Mouse (Mus musculus) ES-Bruce4 (cell line): Measurements from ENCODE around the gene Rgs16. TPM values are rescaled to one million over a fixed set of nuclear protein-coding genes. Genes with fewer than 3 reads are reported as not detected.

Source experiments
- H3K27ac ChIP-seq: 2 replicates; pipeline ENCODE4 v1.5.1; 2012; ENCODE audit warnings: low read length, inconsistent platforms; ENCODE audit not compliant: insufficient read depth
- H3K27me3 ChIP-seq: 2 replicates; pipeline ENCODE4 v1.6.1; 2012; ENCODE audit warnings: mild to moderate bottlenecking, low read length, inconsistent platforms; ENCODE audit not compliant: control insufficient read depth, poor library complexity, insufficient read depth, severe bottlenecking
- H3K36me3 ChIP-seq: 2 replicates; pipeline ENCODE4 v1.6.1; 2012; ENCODE audit warnings: inconsistent platforms, mild to moderate bottlenecking, low read length, moderate library complexity; ENCODE audit not compliant: control insufficient read depth, poor library complexity, insufficient read depth, severe bottlenecking
- H3K4me1 ChIP-seq: one replicate; pipeline ENCODE4 v1.8.1; 2011; ENCODE audit warnings: low read length; ENCODE audit not compliant: control insufficient read depth, insufficient read depth
- H3K4me3 ChIP-seq: 2 replicates; pipeline ENCODE4 v1.5.1; 2011; ENCODE audit warnings: low read depth, mild to moderate bottlenecking, low read length
- H3K9ac ChIP-seq: 2 replicates; pipeline ENCODE4 v1.6.1; 2012; ENCODE audit warnings: low read depth, mild to moderate bottlenecking, inconsistent platforms; ENCODE audit not compliant: poor library complexity, severe bottlenecking
- H3K9me3 ChIP-seq: replicated peaks from 2 replicates; pipeline ENCODE4 v1.6.1; 2012; ENCODE audit warnings: mild to moderate bottlenecking, low read length, inconsistent platforms; ENCODE audit not compliant: control insufficient read depth, poor library complexity, insufficient read depth, severe bottlenecking
- CTCF ChIP-seq: IDR thresholded peaks from one replicate; pipeline ENCODE4 v1.8.1; 2011; ENCODE audit warnings: low read depth, low read length
- EP300 ChIP-seq: IDR thresholded peaks from 2 replicates; pipeline ENCODE4 v1.6.1; 2011; ENCODE audit warnings: low read depth, low read length; ENCODE audit not compliant: insufficient read depth
- POLR2A ChIP-seq: IDR thresholded peaks from one replicate; pipeline ENCODE4 v1.8.1; 2011; ENCODE audit warnings: low read length; ENCODE audit not compliant: insufficient read depth
- polyA plus RNA-seq: library from polyadenylated mRNA; stranded (reverse); fragments of >200 nt; gene quantifications from 2 replicates; pipeline ENCODE4 v1.2.4, GENCODE M21; 2011; ENCODE audit warnings: low read depth; ENCODE audit not compliant: missing spikeins, insufficient read depth, insufficient read length

Rgs16 gene
- polyA plus RNA-seq, 1 experiment, result 5.7 TPM

GRCm38 (mm10) chr1:153697581-153698251, 42.4 kb upstream of the Rgs16 start:
- Histone ChIP-seq H3K4me1 (no peaks in the 10 kb centered on the region), H3K27me3 (no peaks in the 10 kb centered on the region), H3K9ac (no peak overlapping the region), H3K36me3 (no peaks in the 10 kb centered on the region), H3K27ac (no peak overlapping the region), H3K4me3 (no peak overlapping the region), H3K9me3 (no peaks in the 10 kb centered on the region)
- TF ChIP-seq EP300 (no peak), CTCF (no peak), POLR2A (no peak)

GRCm38 (mm10) chr1:153698311-153699084, 41.7 kb upstream of the Rgs16 start:
- Histone ChIP-seq H3K27me3 (no peaks in the 10 kb centered on the region), H3K4me3 (no peak overlapping the region), H3K4me1 (no peaks in the 10 kb centered on the region), H3K27ac (no peak overlapping the region), H3K9ac (no peak overlapping the region), H3K9me3 (no peaks in the 10 kb centered on the region), H3K36me3 (no peaks in the 10 kb centered on the region)
- TF ChIP-seq EP300, result no peak
- TF ChIP-seq CTCF, result no peak
- no peak for TF ChIP-seq POLR2A

DNA sequence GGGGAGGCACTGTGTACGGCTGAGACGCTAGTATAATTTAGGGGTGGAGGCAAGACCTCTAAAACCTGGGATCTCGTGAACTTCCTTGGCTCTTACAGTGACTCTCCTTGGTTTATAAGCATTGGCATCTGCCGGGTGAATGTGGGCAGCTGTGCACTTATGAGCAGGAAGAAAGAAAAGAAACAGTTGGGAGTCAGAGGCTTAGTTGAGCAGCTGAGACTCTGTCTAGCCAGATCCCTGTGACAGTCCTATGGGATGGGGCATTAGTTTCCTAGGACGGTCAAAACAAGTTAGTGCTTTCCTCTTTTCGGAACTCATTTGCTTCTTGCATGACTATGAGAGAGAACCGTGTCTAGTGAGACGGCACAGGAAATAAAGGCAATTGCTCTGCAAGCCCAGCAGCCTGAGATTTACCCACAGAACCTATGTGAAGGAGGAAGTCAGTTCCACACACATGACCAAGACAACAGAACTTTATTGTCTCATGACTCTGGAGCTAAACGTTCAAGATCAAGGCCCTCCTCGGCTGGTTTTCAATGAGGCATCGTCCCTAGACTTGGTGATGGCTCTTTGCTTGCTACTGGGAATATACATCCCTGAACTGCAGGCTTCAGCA, 39.6 kb upstream of the Rgs16 start:
- Histone ChIP-seq H3K27ac (no peak overlapping the region), H3K27me3 (no peaks in the 10 kb centered on the region), H3K9me3 (no peaks in the 10 kb centered on the region), H3K36me3 (no peaks in the 10 kb centered on the region), H3K9ac (no peak overlapping the region), H3K4me3 (no peak overlapping the region), H3K4me1 (peaks cover 2% of the 10 kb centered on the region)
- TF ChIP-seq POLR2A, result no peak
- TF ChIP-seq EP300, result no peak

- Histone ChIP-seq H3K4me3 (no peak overlapping the region), H3K36me3 (no peaks in the 10 kb centered on the region), H3K9ac (no peak overlapping the region), H3K27ac (no peak overlapping the region), H3K4me1 (peaks cover 2% of the 10 kb centered on the region), H3K27me3 (no peaks in the 10 kb centered on the region), H3K9me3 (no peaks in the 10 kb centered on the region)
- TF ChIP-seq POLR2A, result no peak
- no peak for TF ChIP-seq EP300
- TF ChIP-seq CTCF, result no peak
Observed at GRCm38 (mm10) chr1:153701461-153701860, 38.7 kb upstream of the Rgs16 start.

DNA sequence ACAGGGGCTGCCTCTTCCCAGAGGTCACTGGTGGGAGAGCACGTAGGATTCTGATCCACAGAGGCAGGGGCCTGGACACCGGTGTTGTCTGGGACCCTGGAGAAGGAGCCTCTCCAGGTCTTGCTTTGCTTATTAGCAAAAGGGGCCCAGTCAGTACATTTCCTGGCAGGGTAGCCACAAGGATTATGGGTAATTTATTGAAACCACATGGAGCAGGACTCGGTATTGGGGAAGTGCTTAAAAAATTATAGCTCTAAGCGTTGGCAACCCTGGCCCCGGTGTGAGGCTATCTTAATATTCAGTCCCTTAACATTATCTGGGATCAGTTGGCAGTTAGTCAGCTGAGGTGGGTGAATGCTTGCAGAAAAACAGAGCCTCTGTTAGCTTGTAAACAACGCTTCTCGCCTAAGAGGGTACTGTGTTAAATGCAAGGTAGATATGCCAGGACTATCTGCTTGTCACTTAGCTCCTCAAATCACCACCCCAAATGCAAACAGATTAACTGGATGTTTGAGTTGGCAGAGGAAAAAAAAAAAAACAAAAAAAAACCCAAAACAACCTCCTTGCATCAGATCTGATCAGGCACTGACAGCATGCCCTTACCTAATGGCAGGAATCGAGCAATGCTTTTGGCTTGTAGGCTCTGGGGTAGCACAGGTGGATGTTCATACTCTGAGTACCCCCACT, 37.8 kb upstream of the Rgs16 start:
- Histone ChIP-seq H3K9me3 (no peaks in the 10 kb centered on the region), H3K27me3 (no peaks in the 10 kb centered on the region), H3K4me1 (peaks cover 2% of the 10 kb centered on the region), H3K4me3 (no peak overlapping the region), H3K9ac (no peak overlapping the region), H3K27ac (no peak overlapping the region), H3K36me3 (no peaks in the 10 kb centered on the region)
- TF ChIP-seq EP300, result no peak
- no peak for TF ChIP-seq CTCF
- TF ChIP-seq POLR2A, result no peak
